Comparison of ENCODE assay signal across 26 mouse cellular contexts in the genomic region with DNA sequence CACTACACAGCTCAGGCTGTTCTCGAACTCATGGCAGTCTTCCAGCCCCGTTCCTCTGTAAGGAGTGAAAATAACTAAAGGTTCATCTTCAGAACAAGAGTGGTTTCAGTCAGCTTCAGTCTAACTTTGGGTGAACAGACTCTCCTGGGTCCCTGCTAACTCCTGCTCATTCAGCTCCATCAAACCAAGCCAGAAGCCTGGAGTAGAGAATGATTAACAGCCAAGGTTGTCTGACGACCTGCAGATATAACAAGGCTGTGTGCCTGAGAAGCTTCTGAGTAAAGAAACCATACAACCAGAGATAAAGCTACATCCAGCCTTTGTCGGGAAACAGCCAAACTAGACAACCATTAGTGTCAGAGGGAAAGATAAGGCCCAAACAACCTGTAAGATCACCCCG. TPM values are rescaled to one million over a fixed set of nuclear protein-coding genes. Genes with fewer than 3 reads are reported as not detected.
A peak's percentile ranks its signal among the peaks of the same experiment; 100 is the strongest.
DNase-seq lines count a peak whose midpoint lies in the region; ATAC-seq lines count a peak whose summit lies in the region.
"Had no signal": no experiment of that assay in that cellular context is flagged by ENCODE, and none has a peak within 500 bp of the region (broad histone marks: within the 10 kb centered on the region; RNA-seq: fewer than 3 reads in every experiment).

No protein-coding gene starts in this region.

- no peak overlapping the region for H3K4me3 ChIP-seq in kidney, embryonic 15.5 days (replicated peaks)
- no peak overlapping the region for H3K4me3 ChIP-seq in kidney, embryonic 14.5 days (ENCODE audit: low read length)
- H3K4me3 ChIP-seq: embryonic facial prominence, embryonic 13.5 days; forebrain, embryonic 10.5 days; forebrain, embryonic 13.5 days; hindbrain, embryonic 10.5 days; hindbrain, embryonic 13.5 days had no signal

- no peak overlapping the region for H3K4me2 ChIP-seq in kidney, embryonic 15.5 days
- H3K4me2 ChIP-seq in kidney, embryonic 14.5 days (replicated peaks; ENCODE audit: low read depth, low read length), result no peak overlapping the region
- H3K4me2 ChIP-seq: embryonic facial prominence, embryonic 13.5 days; forebrain, embryonic 13.5 days; heart, embryonic 11.5 days; hindbrain, embryonic 13.5 days had no signal

- 77% methylated on average over 5 of the region's 5 CpGs for WGBS in kidney, embryonic 15.5 days
- WGBS in kidney, embryonic 14.5 days, result 79% methylated on average over 5 of the region's 5 CpGs

- 0 out of 2 replicates have a peak, but pooled peaks have one; percentile 61 for ATAC-seq in kidney, embryonic 15.5 days (replicated peaks; ENCODE audit: low FRiP score)
- no peak for ATAC-seq in kidney, embryonic 14.5 days (ENCODE audit: low FRiP score, low TSS enrichment)
- ATAC-seq in erythroblast, adult 5-6 weeks (replicated peaks; ENCODE audit: low FRiP score, poor library complexity, severe bottlenecking), result no peak
- ATAC-seq: CD4-positive, CD25-positive, alpha-beta regulatory T cell, adult 4 months; forebrain, embryonic 13.5 days; forebrain, embryonic 16.5 days; hindbrain, embryonic 16.5 days had no signal

- H3K27me3 ChIP-seq in kidney, embryonic 15.5 days, result peaks cover 15% of the 10 kb centered on the region
- H3K27me3 ChIP-seq in kidney, embryonic 14.5 days (ENCODE audit: control insufficient read depth, insufficient read depth, low read length), result peaks cover 3% of the 10 kb centered on the region

- H3K9ac ChIP-seq in kidney, embryonic 15.5 days, result no peak overlapping the region
- H3K9ac ChIP-seq in kidney, embryonic 14.5 days (ENCODE audit: low read depth, low read length), result no peak overlapping the region
- H3K9ac ChIP-seq: embryonic facial prominence, embryonic 13.5 days; forebrain, embryonic 13.5 days; hindbrain, embryonic 13.5 days had no signal

- H3K9me3 ChIP-seq in kidney, embryonic 15.5 days (replicated peaks), result no peaks in the 10 kb centered on the region
- 0 out of 2 replicates have a peak, but pooled peaks cover 2% of the 10 kb centered on the region for H3K9me3 ChIP-seq in kidney, embryonic 14.5 days (ENCODE audit: control insufficient read depth, low read length)
- H3K9me3 ChIP-seq: forebrain, embryonic 10.5 days; forebrain, embryonic 13.5 days; hindbrain, embryonic 13.5 days had no signal

- 0 out of 2 replicates have a peak, but pooled peaks cover 4% of the 10 kb centered on the region for H3K4me1 ChIP-seq in kidney, embryonic 15.5 days
- H3K4me1 ChIP-seq in kidney, embryonic 14.5 days (ENCODE audit: control insufficient read depth, insufficient read depth, low read length), result no peaks in the 10 kb centered on the region
- H3K4me1 ChIP-seq: embryonic facial prominence, embryonic 13.5 days; forebrain, embryonic 10.5 days; forebrain, embryonic 13.5 days; hindbrain, embryonic 10.5 days; hindbrain, embryonic 13.5 days had no signal

- H3K27ac ChIP-seq in kidney, embryonic 15.5 days, result no peak overlapping the region
- H3K27ac ChIP-seq in kidney, embryonic 14.5 days (ENCODE audit: low read depth, low read length), result no peak overlapping the region
- H3K27ac ChIP-seq: embryonic facial prominence, embryonic 13.5 days; forebrain, embryonic 10.5 days; forebrain, embryonic 13.5 days; hindbrain, embryonic 10.5 days; hindbrain, embryonic 13.5 days had no signal

- peak; percentile 28 for DNase-seq in kidney, adult 11 months
- no peak for DNase-seq in kidney, postnatal 4 days
- DNase-seq in yolk sac, embryonic 10.5 days (ENCODE audit: low spot score), result peak; percentile 64
- DNase-seq: adrenal gland, adult 2 months; adrenal gland, postnatal 14 days; cerebellum, adult 11 months; cerebellum, adult 2 months; cerebellum, adult 9-11 months; cerebellum, postnatal 25 days; gastrocnemius, postnatal 10 days; gastrocnemius, postnatal 36 days had no signal

- H3K36me3 ChIP-seq in kidney, embryonic 15.5 days, result no peaks in the 10 kb centered on the region
- no peaks in the 10 kb centered on the region for H3K36me3 ChIP-seq in kidney, embryonic 14.5 days (ENCODE audit: control insufficient read depth, insufficient read depth, low read length)
- H3K36me3 ChIP-seq: embryonic facial prominence, embryonic 13.5 days; forebrain, embryonic 10.5 days; hindbrain, embryonic 10.5 days; hindbrain, embryonic 13.5 days had no signal

RNA-seq across cellular contexts. Expression of gene Slc44a5, which starts 5.8 kb away (rescaled TPM):
- 0.50 and 0.58 TPM in 2 replicates for polyA plus RNA-seq in kidney, embryonic 15.5 days (2015; fragmentation: Nextera tagmentation; extraction: Ambion mirVana)
- 0.44 and 0.81 TPM in 2 replicates for polyA plus RNA-seq in kidney, embryonic 14.5 days (2014; fragmentation: Nextera tagmentation; extraction: Ambion mirVana)
- not detected in 2 replicates for total RNA-seq in erythroblast, adult 5-6 weeks (2015; ENCODE audit: low replicate concordance)
- total RNA-seq in erythroblast, adult 5-6 weeks (2017; ENCODE audit: low replicate concordance), result not detected in 2 replicates
- total RNA-seq: adrenal gland, adult 2 months; common myeloid progenitor, adult 5-6 weeks; granulocyte monocyte progenitor cell, adult 5-6 weeks; MEL had no signal

RNA-seq across cellular contexts. Expression of gene Acadm, which starts 23.0 kb away (rescaled TPM):
- 113 and 122 TPM in 2 replicates for polyA plus RNA-seq in kidney, embryonic 15.5 days (2015; fragmentation: Nextera tagmentation; extraction: Ambion mirVana)
- 73.4 and 81.1 TPM in 2 replicates for polyA plus RNA-seq in kidney, embryonic 14.5 days (2014; fragmentation: Nextera tagmentation; extraction: Ambion mirVana)
- total RNA-seq in erythroblast, adult 5-6 weeks (2015; ENCODE audit: low replicate concordance), result 25.6 and 25.9 TPM in 2 replicates
- total RNA-seq in erythroblast, adult 5-6 weeks (2017; ENCODE audit: low replicate concordance), result 25.6 TPM in 2 replicates

RNA-seq across cellular contexts. Expression of gene Rabggtb, which starts 54.6 kb away (rescaled TPM):
- polyA plus RNA-seq in kidney, embryonic 15.5 days (2015; fragmentation: Nextera tagmentation; extraction: Ambion mirVana), result 50.3 and 56.1 TPM in 2 replicates
- polyA plus RNA-seq in kidney, embryonic 14.5 days (2014; fragmentation: Nextera tagmentation; extraction: Ambion mirVana), result 62.5 and 68.2 TPM in 2 replicates
- 46.4 and 64.4 TPM in 2 replicates for total RNA-seq in erythroblast, adult 5-6 weeks (2015; ENCODE audit: low replicate concordance)
- 52.9 and 60.9 TPM in 2 replicates for total RNA-seq in erythroblast, adult 5-6 weeks (2017; ENCODE audit: low replicate concordance)

Comparison
In these comparisons a context has a peak if more than half of its experiments do, and no peak if none do; other contexts are left out.
1. DNase-seq: peak in kidney, adult 11 months (single experiment) and yolk sac, embryonic 10.5 days (single experiment); none in kidney, postnatal 4 days (0 of 2).